Mouse (Mus musculus) cerebellum, adult 2 months (tissue): Measurements from ENCODE around the gene Hils1.

ENCODE experiments used
- CTCF ChIP-seq: fragments of 200-500 bp; IDR thresholded peaks from 2 replicates; pipeline ENCODE4 v1.5.1; 2011; ENCODE audit warnings: low read depth, mild to moderate bottlenecking, control low read depth, low read length, moderate library complexity, borderline replicate concordance; ENCODE audit not compliant: insufficient read depth
- POLR2A ChIP-seq: fragments of 200-500 bp; IDR thresholded peaks from 2 replicates; pipeline ENCODE4 v1.6.1; 2011; ENCODE audit warnings: low read length, control low read depth, borderline replicate concordance; ENCODE audit not compliant: insufficient read depth

- TF ChIP-seq POLR2A = no peak
- TF ChIP-seq CTCF = no peak
Measured at GRCm38 (mm10) chr11:94920996-94921401, 46.4 kb upstream of the Hils1 start.
